Mouse (Mus musculus): Measurements from ENCODE around the gene 1700025C18Rik.

GRCm38 (mm10) chr2:165081257-165081656 lies 9.3 kb downstream of the 1700025C18Rik start:
- TF ChIP-seq CTCF (IDR thresholded peaks at IDR 0.05; ENCODE audit: control insufficient read depth, insufficient read depth, insufficient replicate concordance, low read depth, low read length) (no peak), POLR2A (IDR thresholded peaks at IDR 0.05; ENCODE audit: control insufficient read depth, low read depth, low read length) (no peak)

All from testis, adult 2 months (tissue).